Mouse (Mus musculus) hindbrain, embryonic 11.5 days (tissue): Measurements from ENCODE around the gene Hist1h4d. TPM values are rescaled to one million over a fixed set of nuclear protein-coding genes. Genes with fewer than 3 reads are reported as not detected.
A peak's percentile ranks its signal among the peaks of the same experiment; 100 is the strongest.
"Not testable (repeated sequence)": the region's sequence is repeated elsewhere in the genome, so short reads cannot be mapped to it uniquely, and the experiment has no call there.

Source experiments
- ATAC-seq: fragments of 200-750 bp; cut with Nextera tagmentation; 2 replicates; pipeline ENCODE4 v1.8.0; 2017; ENCODE audit warnings: mild to moderate bottlenecking, moderate TSS enrichment, moderate library complexity; ENCODE audit not compliant: low FRiP score
- DNase-seq: peaks from one replicate; pipeline ENCODE4 v3.0.0-alpha.2; 2015; ENCODE audit warnings: low spot score
- H3K27ac ChIP-seq: fragments of 300-500 bp; sonication (generic); 2 replicates; pipeline ENCODE4 v1.5.1; 2014; ENCODE audit warnings: mild to moderate bottlenecking, low read depth, low read length
- H3K27me3 ChIP-seq: fragments of 300-500 bp; sonication (generic); 2 replicates; pipeline ENCODE4 v1.6.1; 2014; ENCODE audit warnings: mild to moderate bottlenecking, low read length, moderate library complexity, mixed read lengths; ENCODE audit not compliant: control insufficient read depth, insufficient read depth
- H3K36me3 ChIP-seq: fragments of 300-500 bp; sonication (generic); 2 replicates; pipeline ENCODE4 v1.6.1; 2014; ENCODE audit warnings: mild to moderate bottlenecking, low read length, moderate library complexity, mixed read lengths; ENCODE audit not compliant: control insufficient read depth, insufficient read depth
- H3K4me1 ChIP-seq: fragments of 300-500 bp; sonication (generic); replicated peaks from 2 replicates; pipeline ENCODE4 v1.6.1; 2014; ENCODE audit warnings: low read length, mixed read lengths; ENCODE audit not compliant: control insufficient read depth, insufficient read depth
- H3K4me2 ChIP-seq: fragments of 300-500 bp; sonication (generic); replicated peaks from 2 replicates; pipeline ENCODE4 v1.6.1; 2014; ENCODE audit warnings: mild to moderate bottlenecking, low read depth, low read length
- H3K4me3 ChIP-seq: fragments of 300-500 bp; sonication (generic); 2 replicates; pipeline ENCODE4 v1.5.1; 2014; ENCODE audit warnings: low read depth, low read length
- H3K9ac ChIP-seq: fragments of 300-500 bp; sonication (generic); 2 replicates; pipeline ENCODE4 v1.6.1; 2014; ENCODE audit warnings: low read depth, low read length
- H3K9me3 ChIP-seq: fragments of 300-500 bp; sonication (generic); 2 replicates; pipeline ENCODE4 v1.6.1; 2016; ENCODE audit warnings: low read length; ENCODE audit not compliant: control insufficient read depth
- WGBS: fragments of 180-500 bp; shearing (Covaris S2); extraction: QIAGEN DNeasy Blood & Tissue Kit; methylation state at CpG from one replicate; pipeline ENCODE4 v1.1.7; 2014; 5-methylcytosine and 5-hydroxymethylcytosine counted together
- polyA plus RNA-seq: library from polyadenylated mRNA; unstranded; fragments of >200 nt; fragmentation: Nextera tagmentation; extraction: Ambion mirVana; gene quantifications from 2 replicates; pipeline ENCODE4 v1.2.1, GENCODE M21; 2014

The Hist1h4d gene
- polyA plus RNA-seq, 1 experiment from 2014 or later = 95.9 TPM

- H3K27me3 ChIP-seq, H3K36me3 ChIP-seq, H3K4me1 ChIP-seq, H3K9me3 ChIP-seq, ATAC-seq: not testable (repeated sequence)
- peak; percentile 61 for DNase-seq
- H3K9ac ChIP-seq = peak overlapping the region; percentile 65
- peak overlapping the region; percentile 94 for H3K27ac ChIP-seq
- peak overlapping the region; percentile 63 for H3K4me2 ChIP-seq
- 1% methylated on average over 8 of the region's 34 CpGs for WGBS
- peak overlapping the region; percentile 39 for H3K4me3 ChIP-seq
Measured at GRCm38 (mm10) chr13:23571504-23572217, 9.7 kb upstream of the Hist1h4d start.

- Histone ChIP-seq H3K36me3 (no peaks in the 10 kb centered on the region), H3K4me1 (peaks cover 2% of the 10 kb centered on the region; the same call in 1 of the 2 replicates), H3K4me2 (peak overlapping the region; percentile 63), H3K27ac (peak overlapping the region; percentile 94), H3K27me3 (no peaks in the 10 kb centered on the region), H3K9me3 (no peaks in the 10 kb centered on the region), H3K9ac (peak overlapping the region; percentile 65; the same call in 1 of the 2 replicates), H3K4me3 (peak overlapping the region; percentile 39)
- 41% methylated on average over 2 of the region's 2 CpGs for WGBS
- ATAC-seq = no peak
- no peak for DNase-seq
Measured at GRCm38 (mm10) chr13:23572218-23573033, 9.0 kb upstream of the Hist1h4d start.

DNA sequence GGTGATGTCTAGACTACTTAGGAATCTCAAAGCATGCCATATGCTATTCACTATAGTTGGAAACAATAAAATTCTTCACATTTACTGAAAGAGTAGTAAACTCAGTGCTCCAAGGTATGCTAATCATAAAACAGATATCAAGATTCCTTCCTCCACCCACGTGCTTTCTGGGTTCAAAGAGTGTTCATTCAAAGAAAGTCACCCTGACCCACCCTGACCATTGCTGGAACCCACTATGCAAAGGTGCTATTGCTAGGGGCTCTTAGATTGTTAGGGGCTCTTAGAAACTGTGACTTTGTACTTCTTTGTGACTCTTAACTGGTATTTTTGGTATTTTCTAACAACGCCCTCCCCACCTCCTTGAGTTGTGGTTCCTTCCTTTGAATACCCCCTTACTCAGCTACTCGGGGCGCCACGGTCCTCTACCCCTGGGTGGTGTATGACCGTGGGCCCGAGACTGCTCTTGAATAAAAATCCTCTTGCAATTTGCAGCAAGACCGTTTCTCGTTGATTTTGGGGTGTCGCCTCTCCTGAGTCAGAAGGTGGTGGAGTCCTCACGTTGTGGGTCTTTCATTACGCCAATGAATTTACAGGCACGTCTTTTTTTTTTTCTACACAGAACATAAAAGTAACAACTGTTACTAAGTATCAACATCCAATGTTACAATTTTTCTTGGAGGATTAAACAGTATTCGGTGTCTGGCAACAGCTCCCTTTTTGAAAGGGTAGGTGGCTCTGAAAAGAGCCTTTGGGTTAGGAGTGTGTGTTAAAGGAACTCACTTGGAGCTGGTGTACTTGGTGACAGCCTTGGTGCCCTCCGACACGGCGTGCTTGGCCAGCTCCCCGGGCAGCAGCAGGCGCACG lies 8.1 kb upstream of the Hist1h4d start:
- H3K4me3 ChIP-seq = peak overlapping the region; percentile 23
- H3K27ac ChIP-seq = peak overlapping the region; percentile 94
- not testable (repeated sequence) for H3K27me3 ChIP-seq, H3K36me3 ChIP-seq, DNase-seq, H3K4me1 ChIP-seq, ATAC-seq, H3K9me3 ChIP-seq
- peak overlapping the region; percentile 63 for H3K4me2 ChIP-seq
- 14% methylated on average over 17 of the region's 20 CpGs for WGBS
- peak overlapping the region; percentile 50; the same call in 1 of the 2 replicates for H3K9ac ChIP-seq

DNA sequence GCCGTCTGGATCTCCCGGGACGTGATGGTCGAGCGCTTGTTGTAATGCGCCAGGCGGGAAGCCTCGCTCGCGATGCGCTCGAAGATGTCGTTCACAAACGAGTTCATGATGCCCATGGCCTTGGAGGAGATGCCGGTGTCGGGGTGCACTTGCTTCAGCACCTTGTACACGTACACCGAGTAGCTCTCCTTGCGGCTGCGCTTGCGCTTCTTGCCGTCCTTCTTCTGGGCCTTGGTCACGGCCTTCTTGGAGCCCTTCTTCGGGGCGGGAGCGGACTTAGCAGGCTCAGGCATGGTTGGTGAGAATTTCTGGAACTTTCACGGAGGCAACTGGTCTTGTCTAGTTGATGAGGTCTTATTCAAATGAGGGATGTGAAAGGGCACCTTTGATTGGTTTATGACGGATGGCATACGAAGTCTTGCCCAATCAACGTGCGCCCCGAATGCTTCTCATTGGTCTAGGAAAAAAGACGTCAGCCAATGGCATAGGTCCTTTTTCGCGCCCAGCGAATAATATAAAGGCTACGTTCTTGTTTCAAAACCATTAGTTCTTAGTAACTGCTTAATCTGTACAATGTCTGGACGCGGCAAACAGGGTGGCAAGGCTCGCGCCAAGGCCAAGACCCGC lies 7.4 kb upstream of the Hist1h4d start, which contains the start of the genes Hist1h2bf and Hist1h2ad:
Hist1h2bf (minus strand) TSS at position 299 of the 627 bp plus-strand sequence.
Hist1h2ad (plus strand) TSS at position 484 of the 627 bp plus-strand sequence.
- WGBS = 0% methylated on average over 31 of the region's 42 CpGs

DNA sequence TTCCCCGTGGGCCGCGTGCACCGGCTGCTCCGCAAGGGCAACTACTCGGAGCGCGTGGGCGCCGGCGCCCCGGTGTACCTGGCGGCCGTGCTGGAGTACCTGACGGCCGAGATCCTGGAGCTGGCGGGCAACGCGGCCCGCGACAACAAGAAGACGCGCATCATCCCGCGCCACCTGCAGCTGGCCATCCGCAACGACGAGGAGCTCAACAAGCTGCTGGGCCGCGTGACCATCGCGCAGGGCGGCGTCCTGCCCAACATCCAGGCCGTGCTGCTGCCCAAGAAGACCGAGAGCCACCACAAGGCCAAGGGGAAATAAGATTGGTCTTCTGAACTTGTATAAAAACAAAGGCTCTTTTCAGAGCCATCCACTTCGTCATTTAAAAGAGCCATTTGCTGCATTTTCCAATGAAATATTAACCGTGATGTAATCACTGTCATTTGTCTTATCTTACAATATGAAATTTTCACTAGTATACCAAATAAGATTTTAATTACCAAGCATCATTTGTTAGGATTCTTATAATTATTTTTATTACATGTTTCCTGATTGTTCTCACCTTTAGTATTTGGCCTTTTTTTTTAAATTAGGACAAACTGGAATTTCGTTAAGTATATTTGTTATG lies 6.7 kb upstream of the Hist1h4d start:
- H3K9me3 ChIP-seq, DNase-seq, H3K27me3 ChIP-seq, H3K9ac ChIP-seq, H3K36me3 ChIP-seq, H3K4me1 ChIP-seq: not testable (repeated sequence)
- ATAC-seq = peak; percentile 3; the same call in 1 of the 2 replicates
- Histone ChIP-seq H3K4me2 (peak overlapping the region; percentile 43), H3K4me3 (peak overlapping the region; percentile 41), H3K27ac (peak overlapping the region; percentile 72)
- under 1% methylated on average over 5 of the region's 39 CpGs for WGBS

More for the DNA sequence above, 7.4 kb upstream of the Hist1h4d start, which contains the start of the genes Hist1h2bf and Hist1h2ad:
- not testable (repeated sequence) for H3K36me3 ChIP-seq, H3K9me3 ChIP-seq, H3K27me3 ChIP-seq, H3K4me1 ChIP-seq
- Histone ChIP-seq H3K4me2 (peak within 1 kb of the TSS; percentile 63), H3K4me3 (peak within 1 kb of the TSS; percentile 41), H3K9ac (peak within 1 kb of the TSS; percentile 50; the same call in 1 of the 2 replicates), H3K27ac (peak within 1 kb of the TSS; percentile 94)
- DNase-seq (peak; percentile 91), ATAC-seq (peak; percentile 91)

- Histone ChIP-seq H3K4me3 (peak within 1 kb of the TSS; percentile 41), H3K27me3 (no peaks in the 10 kb centered on the region), H3K36me3 (no peaks in the 10 kb centered on the region), H3K9me3 (no peaks in the 10 kb centered on the region), H3K4me2 (peak within 1 kb of the TSS; percentile 66), H3K27ac (peak within 1 kb of the TSS; percentile 77), H3K4me1 (peaks cover 2% of the 10 kb centered on the region; the same call in 1 of the 2 replicates), H3K9ac (peak within 1 kb of the TSS; percentile 65)
- under 1% methylated on average over 18 of the region's 18 CpGs for WGBS
- DNase-seq (peak; percentile 78), ATAC-seq (peak; percentile 63)
Measured at GRCm38 (mm10) chr13:23575271-23575851, 6.0 kb upstream of the Hist1h4d start, which contains the start of gene Hist1h3d. TSS of gene Hist1h3d (plus strand) at chr13:23575763.

- DNase-seq = peak; percentile 54
Measured at GRCm38 (mm10) chr13:23575864-23576313, 5.5 kb upstream of the Hist1h4d start.

More at GRCm38 (mm10) chr13:23575864-23576313, 5.5 kb upstream of the Hist1h4d start:
- H3K9ac ChIP-seq = peak overlapping the region; percentile 65
- H3K36me3 ChIP-seq, ATAC-seq, H3K9me3 ChIP-seq, H3K4me1 ChIP-seq, H3K27me3 ChIP-seq: not testable (repeated sequence)
- peak overlapping the region; percentile 41 for H3K4me3 ChIP-seq
- 2% methylated on average over 8 of the region's 40 CpGs for WGBS
- H3K27ac ChIP-seq = peak overlapping the region; percentile 77
- peak overlapping the region; percentile 66 for H3K4me2 ChIP-seq
